Mouse (Mus musculus) lung, adult 2 months (tissue): ENCODE data around the gene Rtl10. TPM values are rescaled to one million over a fixed set of nuclear protein-coding genes. Genes with fewer than 3 reads are reported as not detected.

ENCODE experiments used
- DNase-seq: peaks from one replicate; pipeline ENCODE4 v3.0.0; 2022
- H3K4me1 ChIP-seq: fragments of 200-500 bp; 2 replicates; pipeline ENCODE4 v1.6.1; 2011; ENCODE audit warnings: low read length; ENCODE audit not compliant: control insufficient read depth, insufficient read depth
- H3K4me3 ChIP-seq: fragments of 200-500 bp; replicated peaks from 2 replicates; pipeline ENCODE3; 2011; ENCODE audit warnings: low read depth, mild to moderate bottlenecking, control low read depth, low read length; ENCODE audit errors: extremely low read depth
- CTCF ChIP-seq: fragments of 200-500 bp; IDR thresholded peaks from 2 replicates; pipeline ENCODE4 v1.5.1; 2011; ENCODE audit warnings: mild to moderate bottlenecking, low read length, control low read depth; ENCODE audit not compliant: insufficient read depth
- POLR2A ChIP-seq: fragments of 200-500 bp; IDR thresholded peaks from 2 replicates; pipeline ENCODE4 v1.6.1; 2011; ENCODE audit warnings: low read depth, mild to moderate bottlenecking, control low read depth, low read length, borderline replicate concordance; ENCODE audit errors: extremely low read depth
- WGBS: fragments of 180-500 bp; shearing (Covaris S2); methylation state at CpG from one replicate; pipeline ENCODE4 v1.1.7; 2018; 5-methylcytosine and 5-hydroxymethylcytosine counted together
- polyA plus RNA-seq: library from polyadenylated mRNA; depleted of rRNA; stranded (reverse); fragments of >200 nt; gene quantifications from 2 replicates; pipeline ENCODE4 v1.2.3, GENCODE M21; 2012

Gene Rtl10
- polyA plus RNA-seq, 1 experiment, result 6.5 TPM

- TF ChIP-seq CTCF, result peak; percentile 27; the same call in 1 of the 2 replicates
- no peak for TF ChIP-seq POLR2A
- Histone ChIP-seq H3K4me1 (peaks cover 2% of the 10 kb centered on the region; the same call in 1 of the 2 replicates), H3K4me3 (no peak overlapping the region)
- WGBS, result 58% methylated on average over 4 of the region's 4 CpGs
- DNase-seq, result no peak
Observed at GRCm38 (mm10) chr16:18480933-18481485, 17.7 kb upstream of the Rtl10 start.

- 91% methylated on average over 3 of the region's 3 CpGs for WGBS
- H3K4me1 ChIP-seq, result peaks cover 2% of the 10 kb centered on the region; the same call in 1 of the 2 replicates
Observed at GRCm38 (mm10) chr16:18482431-18482830, 16.3 kb upstream of the Rtl10 start.

GRCm38 (mm10) chr16:18483839-18484238 lies 14.9 kb upstream of the Rtl10 start:
- Histone ChIP-seq H3K4me3 (no peak overlapping the region), H3K4me1 (peaks cover 2% of the 10 kb centered on the region; the same call in 1 of the 2 replicates)
- no peak for TF ChIP-seq CTCF
- TF ChIP-seq POLR2A, result no peak
- WGBS, result 84% methylated on average over 5 of the region's 5 CpGs
- no peak for DNase-seq

More at GRCm38 (mm10) chr16:18482431-18482830, 16.3 kb upstream of the Rtl10 start:
- no peak overlapping the region for H3K4me3 ChIP-seq
- DNase-seq, result no peak
- no peak for TF ChIP-seq POLR2A
- no peak for TF ChIP-seq CTCF

DNA sequence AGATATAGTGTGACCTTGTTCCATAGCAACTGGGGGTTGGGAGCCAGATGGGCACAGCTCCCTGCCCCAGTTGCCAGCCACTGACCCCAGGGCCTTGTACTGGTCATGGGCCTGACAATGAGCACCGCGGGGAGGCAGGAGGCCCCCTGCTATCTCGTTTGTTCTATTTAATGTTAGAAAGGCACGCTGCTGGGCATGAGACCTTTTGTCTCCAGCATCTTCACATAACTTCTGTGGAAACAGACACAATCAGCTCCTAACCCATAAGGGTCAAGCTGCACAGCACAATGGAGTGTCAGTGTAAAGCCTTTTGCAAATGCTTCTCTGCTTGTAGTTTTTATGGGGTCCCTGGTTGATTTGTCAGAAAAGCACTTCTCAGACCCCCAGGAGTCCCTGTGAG lies 14.3 kb upstream of the Rtl10 start:
- no peak for TF ChIP-seq POLR2A
- no peak for TF ChIP-seq CTCF
- no peak overlapping the region for H3K4me3 ChIP-seq
- DNase-seq, result no peak
- 64% methylated on average over 4 of the region's 4 CpGs for WGBS
- peaks cover 2% of the 10 kb centered on the region; the same call in 1 of the 2 replicates for H3K4me1 ChIP-seq

DNA sequence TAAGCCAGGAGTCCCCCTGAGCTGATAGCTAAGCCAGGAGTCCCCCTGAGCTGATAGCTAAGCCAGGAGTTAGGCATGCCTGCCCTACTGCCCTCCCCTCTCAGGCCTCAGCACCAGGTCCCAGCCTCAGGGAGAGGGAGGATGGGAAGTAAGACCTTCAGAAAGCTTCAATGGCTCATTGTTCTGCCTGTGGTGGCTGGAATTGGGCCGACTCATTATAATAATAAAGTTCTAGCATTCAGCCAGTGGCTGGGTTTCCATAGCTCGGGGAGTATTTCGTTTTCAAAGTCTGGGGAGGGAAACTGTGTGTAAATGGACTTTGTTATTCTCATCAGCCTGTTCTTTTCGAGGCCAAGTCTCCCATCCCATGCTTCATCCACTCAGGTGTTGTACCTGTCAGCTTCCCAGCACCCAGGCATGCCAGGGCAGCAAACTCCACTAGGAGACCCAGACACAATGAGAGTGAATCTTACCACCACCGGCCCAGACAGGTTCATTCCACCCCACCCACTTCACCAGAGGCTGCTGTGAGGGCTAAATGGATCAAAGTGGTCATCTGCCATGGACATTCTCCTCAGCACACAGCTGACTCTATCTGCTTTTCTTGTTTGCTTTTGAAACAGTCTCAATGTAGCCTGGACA lies 13.8 kb upstream of the Rtl10 start:
- peaks cover 2% of the 10 kb centered on the region; the same call in 1 of the 2 replicates for H3K4me1 ChIP-seq
- TF ChIP-seq POLR2A (no peak), CTCF (no peak)
- H3K4me3 ChIP-seq, result no peak overlapping the region
- 71% methylated on average over 5 of the region's 5 CpGs for WGBS
- no peak for DNase-seq

- TF ChIP-seq CTCF, result no peak
- no peak for TF ChIP-seq POLR2A
- Histone ChIP-seq H3K4me1 (no peaks in the 10 kb centered on the region), H3K4me3 (no peak overlapping the region)
- DNase-seq, result no peak
- WGBS, result 97% methylated on average over 2 of the region's 2 CpGs
Observed at GRCm38 (mm10) chr16:18486126-18486525, 12.6 kb upstream of the Rtl10 start.

- 96% methylated on average over 3 of the region's 3 CpGs for WGBS
- no peaks in the 10 kb centered on the region for H3K4me1 ChIP-seq
Observed at GRCm38 (mm10) chr16:18490281-18490680, 8.4 kb upstream of the Rtl10 start.

DNA sequence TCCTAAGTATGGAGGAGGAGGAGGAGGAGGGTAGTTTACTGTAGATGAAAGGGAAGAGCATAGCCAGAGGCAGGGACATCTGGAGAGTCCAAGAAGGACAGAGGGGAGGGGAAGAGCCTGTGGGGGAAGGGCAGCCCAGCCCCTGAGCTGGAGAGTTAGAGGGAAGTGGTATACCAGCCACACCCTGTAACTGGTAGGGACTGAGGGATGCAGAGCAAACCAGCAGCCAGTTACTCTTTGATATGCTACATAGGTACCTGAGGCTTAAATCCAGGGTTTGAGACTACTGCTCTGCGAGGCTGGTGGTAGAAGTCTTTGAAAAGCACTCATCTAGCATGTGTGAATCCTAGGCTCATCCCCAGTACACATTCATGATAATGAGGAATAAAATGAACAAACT lies 7.8 kb upstream of the Rtl10 start:
- 62% methylated on average over 1 of the region's 1 CpGs for WGBS
- no peak overlapping the region for H3K4me3 ChIP-seq
- no peaks in the 10 kb centered on the region for H3K4me1 ChIP-seq
- no peak for DNase-seq
- TF ChIP-seq CTCF, result no peak

More at GRCm38 (mm10) chr16:18490281-18490680, 8.4 kb upstream of the Rtl10 start:
- no peak overlapping the region for H3K4me3 ChIP-seq
- DNase-seq, result no peak
- TF ChIP-seq CTCF, result no peak
- no peak for TF ChIP-seq POLR2A

- no peak for DNase-seq
- H3K4me1 ChIP-seq, result 0 out of 2 replicates have a peak, but pooled peaks cover 3% of the 10 kb centered on the region
- H3K4me3 ChIP-seq, result peak overlapping the region; percentile 85
- WGBS, result 8% methylated on average over 6 of the region's 6 CpGs
- TF ChIP-seq CTCF, result no peak
- no peak for TF ChIP-seq POLR2A
Observed at GRCm38 (mm10) chr16:18497865-18498515, 711 bp upstream of the Rtl10 start.
